Mouse (Mus musculus): ENCODE results near the gene D17Wsu92e. TPM values are rescaled to one million over a fixed set of nuclear protein-coding genes. Genes with fewer than 3 reads are reported as not detected.

Gene D17Wsu92e
- polyA plus RNA-seq, 1 experiment from 2014 or later = 11.1 TPM

GRCm38 (mm10) chr17:27807542-27808078, 12.8 kb downstream of the D17Wsu92e start:
- WGBS = 80% methylated on average over 2 of the region's 2 CpGs
- ATAC-seq (ENCODE audit: low FRiP score) = no peak
- no peak for DNase-seq (ENCODE audit: low spot score)

GRCm38 (mm10) chr17:27804803-27805770, 15.4 kb downstream of the D17Wsu92e start:
- H3K4me2 ChIP-seq (replicated peaks) = no peak overlapping the region
- ATAC-seq (ENCODE audit: low FRiP score) (no peak), DNase-seq (ENCODE audit: low spot score) (no peak)
- no peaks in the 10 kb centered on the region; the same call in 1 of the 2 replicates for H3K4me1 ChIP-seq (replicated peaks; ENCODE audit: control insufficient read depth, insufficient read depth, low read length)
- no peak overlapping the region for H3K4me3 ChIP-seq (replicated peaks; ENCODE audit: low read length)
- no peaks in the 10 kb centered on the region for H3K36me3 ChIP-seq (replicated peaks; ENCODE audit: control insufficient read depth, insufficient read depth)
- H3K9ac ChIP-seq = no peak overlapping the region
- no peaks in the 10 kb centered on the region for H3K27me3 ChIP-seq (ENCODE audit: control insufficient read depth, insufficient read depth, low read length)
- H3K9me3 ChIP-seq (ENCODE audit: control insufficient read depth, low read length) = no peaks in the 10 kb centered on the region
- H3K27ac ChIP-seq = no peak overlapping the region
- WGBS = 92% methylated on average over 10 of the region's 10 CpGs

More at GRCm38 (mm10) chr17:27807542-27808078, 12.8 kb downstream of the D17Wsu92e start:
- Histone ChIP-seq H3K27ac (no peak overlapping the region), H3K9me3 (ENCODE audit: control insufficient read depth, low read length) (no peaks in the 10 kb centered on the region), H3K36me3 (replicated peaks; ENCODE audit: control insufficient read depth, insufficient read depth) (no peaks in the 10 kb centered on the region), H3K4me3 (replicated peaks; ENCODE audit: low read length) (no peak overlapping the region), H3K4me2 (replicated peaks) (no peak overlapping the region), H3K27me3 (ENCODE audit: control insufficient read depth, insufficient read depth, low read length) (no peaks in the 10 kb centered on the region), H3K4me1 (replicated peaks; ENCODE audit: control insufficient read depth, insufficient read depth, low read length) (no peaks in the 10 kb centered on the region), H3K9ac (no peak overlapping the region)

- no peak for ATAC-seq (ENCODE audit: low FRiP score)
- H3K9ac ChIP-seq = no peak overlapping the region
- no peak for DNase-seq (ENCODE audit: low spot score)
These were observed 16.2 kb downstream of the D17Wsu92e start for GRCm38 (mm10) chr17:27804156-27804690.

GRCm38 (mm10) chr17:27803752-27804151, 16.7 kb downstream of the D17Wsu92e start:
- H3K27me3 ChIP-seq (ENCODE audit: control insufficient read depth, insufficient read depth, low read length) = no peaks in the 10 kb centered on the region
- no peaks in the 10 kb centered on the region for H3K36me3 ChIP-seq (replicated peaks; ENCODE audit: control insufficient read depth, insufficient read depth)
- H3K9me3 ChIP-seq (ENCODE audit: control insufficient read depth, low read length) = no peaks in the 10 kb centered on the region
- DNase-seq (ENCODE audit: low spot score) (no peak), ATAC-seq (ENCODE audit: low FRiP score) (no peak)
- H3K4me2 ChIP-seq (replicated peaks) = no peak overlapping the region
- H3K4me3 ChIP-seq (replicated peaks; ENCODE audit: low read length) = no peak overlapping the region
- WGBS = 71% methylated on average over 4 of the region's 4 CpGs
- H3K27ac ChIP-seq = no peak overlapping the region
- no peaks in the 10 kb centered on the region; the same call in 1 of the 2 replicates for H3K4me1 ChIP-seq (replicated peaks; ENCODE audit: control insufficient read depth, insufficient read depth, low read length)
- H3K9ac ChIP-seq = no peak overlapping the region

More at GRCm38 (mm10) chr17:27804156-27804690, 16.2 kb downstream of the D17Wsu92e start:
- H3K36me3 ChIP-seq (replicated peaks; ENCODE audit: control insufficient read depth, insufficient read depth) = no peaks in the 10 kb centered on the region
- H3K4me1 ChIP-seq (replicated peaks; ENCODE audit: control insufficient read depth, insufficient read depth, low read length) = no peaks in the 10 kb centered on the region; the same call in 1 of the 2 replicates
- H3K4me3 ChIP-seq (replicated peaks; ENCODE audit: low read length) = no peak overlapping the region
- no peaks in the 10 kb centered on the region for H3K9me3 ChIP-seq (ENCODE audit: control insufficient read depth, low read length)
- no peaks in the 10 kb centered on the region for H3K27me3 ChIP-seq (ENCODE audit: control insufficient read depth, insufficient read depth, low read length)
- 91% methylated on average over 7 of the region's 7 CpGs for WGBS
- no peak overlapping the region for H3K4me2 ChIP-seq (replicated peaks)
- no peak overlapping the region for H3K27ac ChIP-seq

- Histone ChIP-seq H3K27ac (peak overlapping the region; percentile 26; the same call in 1 of the 2 replicates), H3K4me3 (replicated peaks; ENCODE audit: low read length) (no peak overlapping the region), H3K36me3 (replicated peaks; ENCODE audit: control insufficient read depth, insufficient read depth) (no peaks in the 10 kb centered on the region), H3K9me3 (ENCODE audit: control insufficient read depth, low read length) (no peaks in the 10 kb centered on the region), H3K4me1 (replicated peaks; ENCODE audit: control insufficient read depth, insufficient read depth, low read length) (peaks cover 21% of the 10 kb centered on the region), H3K27me3 (ENCODE audit: control insufficient read depth, insufficient read depth, low read length) (no peaks in the 10 kb centered on the region), H3K9ac (no peak overlapping the region), H3K4me2 (replicated peaks) (no peak overlapping the region)
- 83% methylated on average over 9 of the region's 9 CpGs for WGBS
- ATAC-seq (ENCODE audit: low FRiP score) = no peak
- DNase-seq (ENCODE audit: low spot score) = no peak
These were observed 19.5 kb downstream of the D17Wsu92e start for GRCm38 (mm10) chr17:27800710-27801648.

GRCm38 (mm10) chr17:27799771-27800584, 20.5 kb downstream of the D17Wsu92e start:
- WGBS = 65% methylated on average over 16 of the region's 16 CpGs
- Histone ChIP-seq H3K27me3 (ENCODE audit: control insufficient read depth, insufficient read depth, low read length) (no peaks in the 10 kb centered on the region), H3K4me1 (replicated peaks; ENCODE audit: control insufficient read depth, insufficient read depth, low read length) (peaks cover 21% of the 10 kb centered on the region), H3K27ac (peak overlapping the region; percentile 63), H3K9ac (no peak overlapping the region), H3K9me3 (ENCODE audit: control insufficient read depth, low read length) (no peaks in the 10 kb centered on the region), H3K4me3 (replicated peaks; ENCODE audit: low read length) (no peak overlapping the region), H3K4me2 (replicated peaks) (0 out of 2 replicates have a peak overlapping the region, but pooled peaks have one; percentile 15), H3K36me3 (replicated peaks; ENCODE audit: control insufficient read depth, insufficient read depth) (no peaks in the 10 kb centered on the region)
- ATAC-seq (ENCODE audit: low FRiP score) (no peak), DNase-seq (ENCODE audit: low spot score) (no peak)

- Histone ChIP-seq H3K27me3 (ENCODE audit: control insufficient read depth, insufficient read depth, low read length) (no peaks in the 10 kb centered on the region), H3K36me3 (replicated peaks; ENCODE audit: control insufficient read depth, insufficient read depth) (no peaks in the 10 kb centered on the region), H3K4me3 (replicated peaks; ENCODE audit: low read length) (no peak overlapping the region), H3K27ac (peak overlapping the region; percentile 89), H3K9me3 (ENCODE audit: control insufficient read depth, low read length) (no peaks in the 10 kb centered on the region), H3K4me1 (replicated peaks; ENCODE audit: control insufficient read depth, insufficient read depth, low read length) (peaks cover 21% of the 10 kb centered on the region), H3K9ac (peak overlapping the region; percentile 54), H3K4me2 (replicated peaks) (peak overlapping the region; percentile 39)
- 20% methylated on average over 11 of the region's 11 CpGs for WGBS
- DNase-seq (ENCODE audit: low spot score) (no peak), ATAC-seq (ENCODE audit: low FRiP score) (0 out of 2 replicates have a peak, but pooled peaks have one; percentile 63)
These were observed 23.0 kb downstream of the D17Wsu92e start for GRCm38 (mm10) chr17:27797341-27797872.

GRCm38 (mm10) chr17:27796780-27797179, 23.7 kb downstream of the D17Wsu92e start:
- Histone ChIP-seq H3K4me3 (replicated peaks; ENCODE audit: low read length) (no peak overlapping the region), H3K4me1 (replicated peaks; ENCODE audit: control insufficient read depth, insufficient read depth, low read length) (peaks cover 21% of the 10 kb centered on the region), H3K27me3 (ENCODE audit: control insufficient read depth, insufficient read depth, low read length) (no peaks in the 10 kb centered on the region), H3K9me3 (ENCODE audit: control insufficient read depth, low read length) (no peaks in the 10 kb centered on the region), H3K27ac (peak overlapping the region; percentile 89), H3K36me3 (replicated peaks; ENCODE audit: control insufficient read depth, insufficient read depth) (no peaks in the 10 kb centered on the region), H3K9ac (peak overlapping the region; percentile 54), H3K4me2 (replicated peaks) (peak overlapping the region; percentile 39; the same call in 1 of the 2 replicates)
- 28% methylated on average over 6 of the region's 6 CpGs for WGBS
- DNase-seq (ENCODE audit: low spot score) = peak; percentile 72
- ATAC-seq (ENCODE audit: low FRiP score) = peak; percentile 83

All from hindbrain, embryonic 14.5 days (tissue).